Mouse (Mus musculus) midbrain, embryonic 14.5 days (tissue): Measurements from ENCODE around the gene Lipe. TPM values are rescaled to one million over a fixed set of nuclear protein-coding genes. Genes with fewer than 3 reads are reported as not detected.

ENCODE experiments used
- ATAC-seq: fragments of 200-750 bp; cut with Nextera tagmentation; 2 replicates; pipeline ENCODE4 v1.8.0; 2017; ENCODE audit warnings: moderate number of reproducible peaks, moderate library complexity; ENCODE audit not compliant: low FRiP score, low TSS enrichment
- DNase-seq: peaks from one replicate; pipeline ENCODE4 v3.0.0-alpha.2; 2015
- H3K27ac ChIP-seq: fragments of 300-500 bp; sonication (generic); replicated peaks from 2 replicates; pipeline ENCODE4 v1.5.1; 2014; ENCODE audit warnings: mild to moderate bottlenecking, low read depth, low read length, moderate library complexity
- H3K27me3 ChIP-seq: fragments of 300-500 bp; sonication (generic); 2 replicates; pipeline ENCODE4 v1.6.1; 2014; ENCODE audit warnings: low read length, control low read depth, mixed read lengths; ENCODE audit not compliant: control insufficient read depth, insufficient read depth
- H3K36me3 ChIP-seq: fragments of 300-500 bp; sonication (generic); 2 replicates; pipeline ENCODE4 v1.6.1; 2014; ENCODE audit warnings: low read length, control low read depth; ENCODE audit not compliant: control insufficient read depth, insufficient read depth
- H3K4me1 ChIP-seq: fragments of 300-500 bp; sonication (generic); 2 replicates; pipeline ENCODE4 v1.6.1; 2014; ENCODE audit warnings: mild to moderate bottlenecking, antibody characterized with exemption, low read length, control low read depth; ENCODE audit not compliant: control insufficient read depth, insufficient read depth
- H3K4me2 ChIP-seq: fragments of 300-500 bp; sonication (generic); 2 replicates; pipeline ENCODE4 v1.6.1; 2014; ENCODE audit warnings: mild to moderate bottlenecking, low read length, moderate library complexity
- H3K4me3 ChIP-seq: fragments of 300-500 bp; sonication (generic); replicated peaks from 2 replicates; pipeline ENCODE4 v1.5.1; 2014; ENCODE audit warnings: low read depth, low read length
- H3K9ac ChIP-seq: fragments of 300-500 bp; sonication (generic); replicated peaks from 2 replicates; pipeline ENCODE4 v1.6.1; 2014; ENCODE audit warnings: mild to moderate bottlenecking, low read length, moderate library complexity
- H3K9me3 ChIP-seq: fragments of 300-500 bp; sonication (generic); 2 replicates; pipeline ENCODE4 v1.6.1; 2016; ENCODE audit warnings: low read length, control low read depth, mixed read lengths; ENCODE audit not compliant: control insufficient read depth
- WGBS: fragments of 180-500 bp; shearing (Covaris S2); extraction: QIAGEN DNeasy Blood & Tissue Kit; methylation state at CpG from one replicate; pipeline ENCODE4 v1.1.7; 2014; 5-methylcytosine and 5-hydroxymethylcytosine counted together
- polyA plus RNA-seq: library from polyadenylated mRNA; unstranded; fragments of >200 nt; fragmentation: Nextera tagmentation; extraction: Ambion mirVana; gene quantifications from 2 replicates; pipeline ENCODE4 v1.2.1, GENCODE M21; 2014

The Lipe gene
- polyA plus RNA-seq, 1 experiment from 2014 or later: 3.8 TPM

DNA sequence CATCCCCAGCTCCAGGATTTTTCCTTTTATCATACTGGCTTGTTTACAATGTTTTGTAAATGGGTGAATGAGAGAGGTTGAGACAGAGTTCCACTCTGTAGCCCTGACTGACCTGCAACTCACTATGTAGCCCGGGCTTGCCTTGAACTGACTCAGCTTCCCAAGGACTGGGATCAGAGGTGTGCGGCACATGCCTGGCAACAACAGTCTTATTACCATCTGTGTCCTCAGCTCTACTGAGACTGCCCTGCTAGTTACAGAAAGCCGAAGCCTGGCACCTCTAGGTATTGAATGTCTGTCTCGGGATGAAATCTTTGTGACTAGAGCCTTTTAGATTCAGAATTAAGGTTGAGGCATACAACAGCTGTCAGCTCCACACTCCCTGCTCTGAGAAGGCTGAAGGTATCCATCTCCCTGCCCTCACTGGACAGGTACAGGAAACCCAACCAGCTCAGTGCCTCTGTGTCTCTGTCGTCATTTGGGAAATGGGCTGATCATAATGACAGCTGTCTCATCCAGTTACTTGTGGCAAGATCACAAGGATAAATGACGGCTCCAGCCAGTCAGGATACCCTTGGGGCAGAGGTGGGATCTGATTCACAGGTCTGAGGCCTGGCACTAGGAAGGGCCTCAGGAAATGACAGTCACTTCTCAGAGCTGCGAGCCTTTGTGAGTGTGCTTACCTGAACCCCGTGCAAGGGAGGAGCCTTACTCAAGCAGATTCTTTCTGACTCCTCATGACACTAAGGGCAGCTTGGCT lies 4.9 kb downstream of the Lipe start:
- Histone ChIP-seq H3K4me2 (peak overlapping the region; percentile 81), H3K27ac (no peak overlapping the region), H3K9ac (no peak overlapping the region; the same call in 1 of the 2 replicates), H3K4me1 (peaks cover 30% of the 10 kb centered on the region), H3K27me3 (no peaks in the 10 kb centered on the region), H3K9me3 (no peaks in the 10 kb centered on the region), H3K36me3 (0 out of 2 replicates have a peak, but pooled peaks cover 2% of the 10 kb centered on the region), H3K4me3 (peak overlapping the region; percentile 66)
- ATAC-seq (no peak), DNase-seq (no peak)
- 75% methylated on average over 8 of the region's 8 CpGs for WGBS

DNA sequence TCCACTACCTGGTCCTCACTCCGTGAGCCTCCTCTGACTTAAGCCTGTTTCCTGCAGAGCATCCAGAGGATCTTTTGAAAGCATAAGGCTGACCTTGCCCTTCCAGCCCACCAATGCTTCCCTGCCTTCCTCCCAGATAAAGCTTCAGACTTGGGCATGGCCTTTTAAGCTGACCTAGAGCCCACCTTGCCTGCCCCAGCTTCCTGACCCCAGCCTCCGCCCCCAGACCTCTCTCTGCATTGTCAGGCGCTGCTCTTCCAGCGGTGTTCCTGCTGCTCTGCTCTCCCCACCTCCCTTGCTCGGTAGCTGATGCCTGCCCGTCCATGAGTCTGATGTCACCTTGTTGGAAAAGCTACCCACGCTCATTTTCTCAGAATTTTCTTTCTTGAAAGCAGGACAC lies 5.7 kb downstream of the Lipe start:
- no peaks in the 10 kb centered on the region for H3K9me3 ChIP-seq
- no peak overlapping the region for H3K27ac ChIP-seq
- DNase-seq (no peak), ATAC-seq (no peak)
- H3K27me3 ChIP-seq: no peaks in the 10 kb centered on the region
- H3K4me2 ChIP-seq: 0 out of 2 replicates have a peak overlapping the region, but pooled peaks have one; percentile 9
- peaks cover 30% of the 10 kb centered on the region for H3K4me1 ChIP-seq
- peaks cover 9% of the 10 kb centered on the region for H3K36me3 ChIP-seq
- WGBS: 37% methylated on average over 7 of the region's 7 CpGs
- no peak overlapping the region for H3K4me3 ChIP-seq
- H3K9ac ChIP-seq: no peak overlapping the region; the same call in 1 of the 2 replicates

DNA sequence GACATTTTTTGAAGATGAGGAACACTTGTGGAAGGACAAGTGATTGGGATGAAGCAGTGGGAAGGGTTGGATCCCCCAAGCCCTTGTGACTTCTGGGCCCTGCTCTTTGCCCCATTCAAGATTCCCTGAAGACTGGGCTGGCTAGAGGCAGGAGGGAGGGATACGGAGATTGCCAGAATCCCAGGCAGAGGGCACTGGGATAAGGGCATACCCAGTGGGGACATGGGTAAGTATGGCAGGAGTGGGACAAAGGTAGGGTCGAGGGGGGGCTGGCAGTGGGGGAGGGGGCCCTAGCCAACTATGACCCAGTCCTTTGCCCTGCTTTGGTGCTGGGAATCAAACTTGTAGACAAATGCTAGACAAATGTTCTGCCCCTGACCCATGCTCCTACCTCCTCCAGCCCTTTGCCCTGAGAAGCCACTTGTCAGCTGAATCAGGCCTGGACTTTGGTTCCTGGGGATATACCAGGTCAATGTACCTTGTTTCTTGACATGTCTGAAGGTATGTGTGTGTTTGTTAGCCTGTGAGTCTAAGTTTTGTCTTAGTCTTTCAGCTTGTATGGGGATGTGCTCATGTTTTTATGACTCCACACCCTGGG lies 6.6 kb downstream of the Lipe start:
- peaks cover 16% of the 10 kb centered on the region for H3K36me3 ChIP-seq
- no peak overlapping the region for H3K27ac ChIP-seq
- H3K4me3 ChIP-seq: no peak overlapping the region
- H3K9ac ChIP-seq: no peak overlapping the region
- no peak overlapping the region for H3K4me2 ChIP-seq
- DNase-seq (no peak), ATAC-seq (no peak)
- 62% methylated on average over 2 of the region's 2 CpGs for WGBS
- no peaks in the 10 kb centered on the region for H3K27me3 ChIP-seq
- H3K4me1 ChIP-seq: peaks cover 30% of the 10 kb centered on the region
- no peaks in the 10 kb centered on the region for H3K9me3 ChIP-seq

DNA sequence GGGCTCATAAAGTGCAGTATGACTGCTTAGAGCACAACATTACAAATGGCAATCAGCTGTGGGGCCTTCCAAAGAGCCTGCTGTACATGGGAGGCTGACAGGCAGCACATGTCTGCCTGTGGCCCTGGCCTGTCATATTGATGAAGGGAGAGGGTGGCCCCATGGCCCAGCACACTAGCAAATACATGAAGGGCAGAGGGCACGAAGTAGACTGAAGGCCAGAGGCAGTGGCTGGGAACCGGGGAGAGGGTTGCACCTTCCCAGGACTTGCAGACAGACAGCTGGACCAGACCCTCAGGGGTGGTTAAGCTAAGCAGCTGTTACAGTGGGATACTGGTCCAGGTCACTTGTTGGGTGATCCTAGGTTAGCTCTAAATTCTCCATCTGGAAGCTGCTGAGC lies 7.5 kb downstream of the Lipe start:
- peaks cover 30% of the 10 kb centered on the region for H3K4me1 ChIP-seq
- WGBS: 58% methylated on average over 2 of the region's 2 CpGs
- H3K9ac ChIP-seq: no peak overlapping the region; the same call in 1 of the 2 replicates
- no peak overlapping the region for H3K4me2 ChIP-seq
- H3K27me3 ChIP-seq: no peaks in the 10 kb centered on the region
- DNase-seq (no peak), ATAC-seq (no peak)
- no peak overlapping the region for H3K4me3 ChIP-seq
- peaks cover 20% of the 10 kb centered on the region for H3K36me3 ChIP-seq
- no peaks in the 10 kb centered on the region for H3K9me3 ChIP-seq
- H3K27ac ChIP-seq: no peak overlapping the region

DNA sequence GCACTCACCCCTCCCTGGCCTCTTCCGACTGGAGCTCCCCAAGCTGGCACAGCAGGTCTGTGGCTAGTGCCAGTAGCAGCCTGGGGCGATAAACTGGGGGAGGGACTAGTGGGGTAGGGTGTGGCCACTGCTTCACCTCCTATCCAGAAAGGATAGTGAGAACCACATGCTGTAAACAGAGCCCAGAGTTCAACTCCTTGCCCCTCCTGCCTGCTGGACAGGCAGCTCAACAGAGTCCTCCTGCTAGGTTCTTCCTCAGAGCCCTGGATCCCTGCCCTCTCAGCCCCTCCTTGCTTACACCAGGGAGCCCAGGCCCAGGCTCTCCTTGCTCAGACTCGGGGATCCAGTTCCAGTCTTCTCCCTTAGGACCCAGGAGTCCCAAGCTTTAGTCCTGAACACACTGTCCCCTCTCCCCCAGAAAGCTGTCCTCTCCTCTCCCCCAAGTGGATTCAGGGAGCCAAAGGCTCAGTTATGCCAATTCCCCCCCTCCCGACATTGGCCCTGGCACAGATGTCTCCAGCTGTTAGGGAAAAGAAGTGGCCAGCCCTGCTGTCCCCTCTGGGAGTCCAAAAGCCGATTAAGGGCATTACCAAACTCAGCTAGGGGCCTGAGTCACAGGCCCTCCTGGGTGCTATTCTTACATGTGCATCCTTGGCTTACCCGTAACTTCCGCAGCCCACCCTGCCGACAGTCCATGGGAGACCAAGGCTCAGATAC lies 8.3 kb downstream of the Lipe start:
- Histone ChIP-seq H3K4me3 (no peak overlapping the region), H3K27me3 (no peaks in the 10 kb centered on the region), H3K9me3 (no peaks in the 10 kb centered on the region), H3K9ac (no peak overlapping the region), H3K4me2 (no peak overlapping the region), H3K4me1 (peaks cover 30% of the 10 kb centered on the region), H3K27ac (no peak overlapping the region), H3K36me3 (peaks cover 26% of the 10 kb centered on the region)
- no peak for ATAC-seq
- DNase-seq: no peak
- WGBS: 38% methylated on average over 8 of the region's 8 CpGs

DNA sequence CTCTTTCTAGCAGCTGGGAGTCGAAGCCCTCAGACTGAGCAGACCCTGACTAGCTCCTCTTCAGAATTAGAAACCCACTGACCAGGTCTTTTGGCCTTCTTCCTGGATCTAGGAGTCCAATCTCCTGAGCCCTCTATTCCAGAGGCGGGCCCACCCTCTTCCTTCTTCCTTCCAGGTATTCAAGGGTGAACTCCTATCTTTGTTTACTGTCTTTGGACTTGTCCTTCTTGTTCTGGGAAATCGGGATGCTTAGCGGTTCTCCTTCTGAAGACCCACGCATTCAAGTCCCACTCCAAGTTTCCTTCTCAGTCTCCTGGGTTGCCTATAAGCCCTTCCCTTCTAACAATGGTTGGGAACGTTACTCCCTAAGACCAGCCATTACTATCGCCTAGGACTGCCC lies 9.6 kb downstream of the Lipe start:
- no peak for DNase-seq
- no peaks in the 10 kb centered on the region for H3K27me3 ChIP-seq
- peaks cover 19% of the 10 kb centered on the region; the same call in 1 of the 2 replicates for H3K4me1 ChIP-seq
- H3K4me2 ChIP-seq: no peak overlapping the region
- H3K9ac ChIP-seq: no peak overlapping the region
- ATAC-seq: no peak
- WGBS: 90% methylated on average over 7 of the region's 7 CpGs
- peaks cover 39% of the 10 kb centered on the region for H3K36me3 ChIP-seq
- H3K27ac ChIP-seq: no peak overlapping the region
- no peak overlapping the region for H3K4me3 ChIP-seq
- no peaks in the 10 kb centered on the region for H3K9me3 ChIP-seq

DNA sequence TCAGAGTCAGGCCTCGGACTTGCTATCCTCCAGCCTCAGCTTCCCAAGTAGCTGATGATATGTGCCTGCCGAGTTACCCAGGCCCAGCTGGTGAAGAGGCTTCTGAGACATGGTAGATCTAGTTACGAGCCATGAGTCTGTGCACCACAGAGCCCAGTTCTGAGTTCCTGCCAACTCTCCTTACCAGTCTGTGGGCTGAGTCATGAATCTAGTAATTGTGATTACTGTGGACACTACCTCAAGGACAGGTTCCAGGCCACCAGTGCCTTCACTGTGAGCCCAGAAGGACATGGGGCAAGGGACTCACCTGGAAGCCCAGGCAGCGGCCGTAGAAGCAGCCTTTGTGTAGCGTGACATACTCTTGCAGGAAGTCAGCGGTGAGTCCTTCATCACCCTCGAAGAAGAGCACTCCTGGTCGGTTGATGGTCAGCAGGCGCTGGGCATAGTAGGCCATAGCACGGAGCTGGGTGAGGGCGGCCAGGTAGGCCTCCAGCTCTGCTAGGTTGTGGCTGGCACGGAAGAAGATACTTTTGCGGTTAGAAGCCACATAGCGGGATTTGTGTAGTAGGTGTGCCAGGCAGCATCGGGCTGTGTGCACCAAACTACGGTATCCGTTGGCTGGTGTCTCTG lies 10.6 kb downstream of the Lipe start:
- H3K9ac ChIP-seq: no peak overlapping the region
- H3K9me3 ChIP-seq: no peaks in the 10 kb centered on the region
- DNase-seq (no peak), ATAC-seq (no peak)
- no peak overlapping the region for H3K4me2 ChIP-seq
- H3K27me3 ChIP-seq: no peaks in the 10 kb centered on the region
- peaks cover 45% of the 10 kb centered on the region for H3K36me3 ChIP-seq
- H3K4me1 ChIP-seq: peaks cover 11% of the 10 kb centered on the region; the same call in 1 of the 2 replicates
- H3K4me3 ChIP-seq: no peak overlapping the region
- WGBS: 95% methylated on average over 18 of the region's 18 CpGs
- no peak overlapping the region for H3K27ac ChIP-seq

DNA sequence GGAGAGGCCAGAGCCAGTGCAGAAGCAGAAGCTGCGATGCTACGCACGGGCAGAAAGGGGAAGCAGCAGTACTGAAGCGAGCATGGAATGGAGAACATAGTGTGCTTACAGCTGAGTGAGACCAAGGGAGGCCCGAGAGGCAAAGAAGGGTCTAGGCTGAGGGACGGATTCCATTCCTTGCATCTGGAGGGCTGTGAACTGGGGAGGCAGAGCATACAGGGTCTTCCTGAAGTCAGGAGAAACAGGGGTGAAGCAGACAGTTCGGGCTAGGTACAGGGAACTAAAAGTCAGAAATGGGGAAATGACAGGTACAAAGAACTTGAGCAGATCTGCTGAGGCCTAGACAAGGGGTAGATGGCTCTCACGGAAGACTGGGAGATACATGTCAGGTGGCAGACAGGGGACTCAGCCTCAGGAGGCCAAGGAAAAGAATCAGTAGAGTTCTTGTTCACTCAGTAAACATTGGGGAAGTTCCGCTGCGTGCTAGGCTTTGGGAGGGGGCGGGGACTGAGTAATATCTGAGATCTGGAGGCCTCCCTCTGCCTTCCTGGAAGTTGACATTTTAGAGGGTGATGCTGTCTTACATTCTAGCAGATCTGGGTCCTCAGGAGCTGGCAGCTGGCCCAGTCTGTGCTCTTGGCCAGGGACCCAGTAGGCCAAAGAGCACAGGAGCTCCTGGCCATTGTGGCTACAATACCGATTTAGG lies 12.5 kb downstream of the Lipe start:
- Histone ChIP-seq H3K4me3 (no peak overlapping the region), H3K36me3 (peaks cover 57% of the 10 kb centered on the region), H3K4me1 (peaks cover 9% of the 10 kb centered on the region; the same call in 1 of the 2 replicates), H3K27ac (no peak overlapping the region), H3K27me3 (no peaks in the 10 kb centered on the region), H3K9ac (no peak overlapping the region), H3K9me3 (no peaks in the 10 kb centered on the region), H3K4me2 (no peak overlapping the region)
- ATAC-seq (no peak), DNase-seq (peak; percentile 35)
- WGBS: 87% methylated on average over 12 of the region's 12 CpGs
